Mouse (Mus musculus) lung, adult 2 months (tissue): ENCODE measurements around the gene Tnfrsf1a.

Experiments
- CTCF ChIP-seq: fragments of 200-500 bp; IDR thresholded peaks from 2 replicates; pipeline ENCODE4 v1.5.1; 2011; ENCODE audit warnings: mild to moderate bottlenecking, low read length, control low read depth; ENCODE audit not compliant: insufficient read depth
- POLR2A ChIP-seq: fragments of 200-500 bp; IDR thresholded peaks from 2 replicates; pipeline ENCODE4 v1.6.1; 2011; ENCODE audit warnings: low read depth, mild to moderate bottlenecking, control low read depth, low read length, borderline replicate concordance; ENCODE audit errors: extremely low read depth

- no peak for TF ChIP-seq CTCF
- no peak for TF ChIP-seq POLR2A
Measured at GRCm38 (mm10) chr6:125410551-125410950, 61.4 kb downstream of the Tnfrsf1a start.
